Mouse (Mus musculus) lung, embryonic 16.5 days (tissue): ENCODE results near the gene Traf2. TPM values are rescaled to one million over a fixed set of nuclear protein-coding genes. Genes with fewer than 3 reads are reported as not detected.

Experiments used
- ATAC-seq: fragments of 200-750 bp; cut with Nextera tagmentation; 2 replicates; pipeline ENCODE4 v1.8.0; 2017; ENCODE audit warnings: low read depth, mild to moderate bottlenecking, moderate library complexity
- H3K27ac ChIP-seq: fragments of 300-500 bp; sonication (generic); 2 replicates; pipeline ENCODE4 v1.5.1; 2014; ENCODE audit warnings: mild to moderate bottlenecking, control low read depth, low read length
- H3K27me3 ChIP-seq: fragments of 300-500 bp; sonication (generic); 2 replicates; pipeline ENCODE4 v1.6.1; 2014; ENCODE audit warnings: low read depth, low read length, mixed read lengths; ENCODE audit not compliant: control insufficient read depth, insufficient read depth
- H3K36me3 ChIP-seq: fragments of 300-500 bp; sonication (generic); 2 replicates; pipeline ENCODE4 v1.6.1; 2014; ENCODE audit warnings: low read length; ENCODE audit not compliant: control insufficient read depth, insufficient read depth
- H3K4me1 ChIP-seq: fragments of 300-500 bp; sonication (generic); replicated peaks from 2 replicates; pipeline ENCODE4 v1.6.1; 2014; ENCODE audit warnings: low read length, mixed read lengths; ENCODE audit not compliant: control insufficient read depth, insufficient read depth
- H3K4me2 ChIP-seq: fragments of 300-500 bp; sonication (generic); 2 replicates; pipeline ENCODE4 v1.6.1; 2014; ENCODE audit warnings: low read depth, low read length, control low read depth
- H3K4me3 ChIP-seq: fragments of 300-500 bp; sonication (generic); 2 replicates; pipeline ENCODE4 v1.5.1; 2014; ENCODE audit warnings: mild to moderate bottlenecking, low read length, control low read depth
- H3K9ac ChIP-seq: fragments of 300-500 bp; sonication (generic); 2 replicates; pipeline ENCODE4 v1.6.1; 2014; ENCODE audit warnings: low read length, control low read depth
- H3K9me3 ChIP-seq: fragments of 300-500 bp; sonication (generic); 2 replicates; pipeline ENCODE4 v1.6.1; 2016; ENCODE audit warnings: low read length; ENCODE audit not compliant: control insufficient read depth
- WGBS: fragments of 180-500 bp; shearing (Covaris S2); extraction: QIAGEN DNeasy Blood & Tissue Kit; methylation state at CpG from one replicate; pipeline ENCODE4 v1.1.7; 2014; 5-methylcytosine and 5-hydroxymethylcytosine counted together
- polyA plus RNA-seq: library from polyadenylated mRNA; unstranded; fragments of >200 nt; fragmentation: Nextera tagmentation; extraction: Ambion mirVana; gene quantifications from 2 replicates; pipeline ENCODE4 v1.2.1, GENCODE M21; 2015

The Traf2 gene
- polyA plus RNA-seq, 1 experiment from 2014 or later = 38.2 TPM

DNA sequence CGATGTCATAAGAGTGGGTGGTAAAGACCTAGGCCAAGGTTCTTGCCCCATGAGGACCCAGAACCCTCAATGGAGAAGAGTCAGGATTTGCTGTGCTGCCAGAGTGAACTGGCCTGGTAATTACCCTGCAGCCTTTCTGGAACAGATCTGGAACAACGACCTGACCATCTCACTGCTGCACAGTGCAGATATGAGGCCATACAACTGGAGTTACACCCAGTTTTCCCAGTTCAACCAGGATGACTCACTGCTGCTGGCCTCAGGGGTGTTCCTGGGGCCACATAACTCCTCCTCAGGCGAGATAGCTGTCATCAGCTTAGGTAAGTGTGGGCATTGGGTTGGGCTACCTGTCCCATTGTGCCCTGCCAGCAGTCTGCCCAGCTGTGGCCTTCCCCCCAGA lies 44.0 kb downstream of the Traf2 start:
- WGBS = 83% methylated on average over 3 of the region's 3 CpGs

DNA sequence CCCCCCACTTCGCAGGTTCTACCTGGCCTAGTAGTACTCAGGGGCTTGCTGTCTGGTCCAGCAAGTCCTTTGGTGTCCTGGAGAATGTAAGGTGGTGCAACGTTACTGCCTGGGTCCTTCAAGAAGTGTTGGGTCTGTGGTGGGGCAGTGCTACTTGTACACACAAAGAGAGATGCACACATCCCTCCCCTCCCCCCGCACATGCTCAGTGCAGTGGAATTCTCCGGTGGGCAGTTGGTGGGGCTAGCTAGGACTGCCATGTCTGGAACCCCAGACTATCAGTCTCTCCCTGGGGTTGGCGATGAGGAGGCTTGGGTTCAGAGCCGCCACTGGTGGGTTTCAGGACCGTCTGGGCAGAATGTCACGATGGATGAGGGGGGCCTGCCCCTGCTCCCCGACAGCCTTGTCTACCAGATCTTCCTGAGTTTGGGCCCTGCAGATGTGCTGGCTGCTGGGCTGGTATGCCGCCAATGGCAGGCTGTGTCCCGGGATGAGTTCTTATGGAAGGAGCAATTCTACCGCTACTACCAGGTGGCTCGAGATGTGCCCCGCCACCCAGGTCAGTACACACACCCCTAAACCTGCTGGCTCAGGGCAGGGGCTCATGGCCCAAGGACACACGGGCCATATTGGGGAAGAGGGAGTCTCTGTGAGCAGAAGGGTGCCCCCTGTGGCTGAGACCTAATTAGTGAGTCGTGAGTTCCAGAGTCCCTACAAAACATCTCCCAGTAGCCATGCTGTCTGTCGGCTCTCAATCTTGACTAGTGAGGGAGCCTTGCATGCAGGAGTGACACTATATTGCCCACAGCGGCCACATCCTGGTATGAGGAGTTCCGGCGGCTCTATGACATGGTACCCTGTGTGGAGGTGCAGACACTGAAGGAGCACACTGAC lies 44.9 kb downstream of the Traf2 start, which contains the start of gene C8g:
Gene C8g (minus strand): TSS at position 127 of the 894 bp plus-strand sequence.
- WGBS = 67% methylated on average over 20 of the region's 20 CpGs
- Histone ChIP-seq H3K27ac (peak within 1 kb of the TSS; percentile 28; the same call in 1 of the 2 replicates), H3K9me3 (no peaks in the 10 kb centered on the region), H3K27me3 (no peaks in the 10 kb centered on the region), H3K36me3 (peaks cover 16% of the 10 kb centered on the region), H3K4me1 (peaks cover 14% of the 10 kb centered on the region), H3K4me3 (peak within 1 kb of the TSS; percentile 87), H3K9ac (peak within 1 kb of the TSS; percentile 92), H3K4me2 (peak within 1 kb of the TSS; percentile 97)
- no peak for ATAC-seq

More for the DNA sequence above, 44.0 kb downstream of the Traf2 start:
- ATAC-seq = no peak
- no peaks in the 10 kb centered on the region for H3K27me3 ChIP-seq
- H3K27ac ChIP-seq = no peak overlapping the region
- peaks cover 16% of the 10 kb centered on the region for H3K36me3 ChIP-seq
- H3K9ac ChIP-seq = no peak overlapping the region
- H3K4me1 ChIP-seq = peaks cover 14% of the 10 kb centered on the region
- no peak overlapping the region for H3K4me3 ChIP-seq
- no peak overlapping the region for H3K4me2 ChIP-seq
- no peaks in the 10 kb centered on the region for H3K9me3 ChIP-seq

- Histone ChIP-seq H3K36me3 (peaks cover 16% of the 10 kb centered on the region), H3K27ac (peak within 1 kb of the TSS; percentile 45), H3K4me1 (peaks cover 14% of the 10 kb centered on the region), H3K9me3 (no peaks in the 10 kb centered on the region), H3K4me3 (peak within 1 kb of the TSS; percentile 87), H3K27me3 (no peaks in the 10 kb centered on the region), H3K4me2 (peak within 1 kb of the TSS; percentile 97), H3K9ac (peak within 1 kb of the TSS; percentile 92)
- ATAC-seq = peak; percentile 93
- under 1% methylated on average over 38 of the region's 44 CpGs for WGBS
Observed at GRCm38 (mm10) chr2:25500576-25501405, 45.9 kb downstream of the Traf2 start, which contains the start of gene Fbxw5. Fbxw5 (plus strand) TSS chr2:25500750.

DNA sequence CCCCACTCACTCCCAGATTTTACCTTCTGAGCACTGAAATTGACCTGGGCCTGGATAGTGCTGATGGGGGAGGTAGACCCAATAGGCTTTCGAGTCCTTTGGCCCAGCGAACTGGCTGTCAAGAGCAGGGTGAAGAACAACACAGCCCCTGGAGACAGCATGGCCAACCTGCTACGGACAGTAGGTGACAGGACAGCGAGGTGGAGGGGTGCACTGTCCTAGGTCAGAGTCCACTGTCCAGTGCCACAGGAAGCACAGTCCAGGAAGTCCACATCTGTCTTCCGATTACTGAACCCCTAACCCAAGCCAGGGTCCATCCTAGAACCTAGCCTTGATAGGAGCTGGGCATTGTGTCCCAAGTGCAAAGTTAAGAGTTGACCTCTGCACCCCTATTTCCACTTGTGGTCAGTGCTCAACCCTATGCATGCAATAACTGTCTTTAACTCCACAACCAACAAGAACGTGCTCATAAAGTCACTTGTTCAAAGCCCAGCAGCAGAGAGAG lies 46.6 kb downstream of the Traf2 start:
- WGBS = 63% methylated on average over 6 of the region's 6 CpGs
- Histone ChIP-seq H3K4me3 (peak overlapping the region; percentile 87), H3K9ac (peak overlapping the region; percentile 73), H3K27ac (peak overlapping the region; percentile 45), H3K36me3 (peaks cover 15% of the 10 kb centered on the region), H3K4me1 (peaks cover 14% of the 10 kb centered on the region), H3K27me3 (no peaks in the 10 kb centered on the region), H3K4me2 (peak overlapping the region; percentile 68), H3K9me3 (no peaks in the 10 kb centered on the region)
- peak; percentile 16 for ATAC-seq

GRCm38 (mm10) chr2:25498622-25499478 lies 47.9 kb downstream of the Traf2 start:
- H3K4me1 ChIP-seq = peaks cover 14% of the 10 kb centered on the region
- no peak overlapping the region for H3K4me3 ChIP-seq
- no peak overlapping the region for H3K4me2 ChIP-seq
- WGBS = 68% methylated on average over 15 of the region's 15 CpGs
- no peak for ATAC-seq
- H3K36me3 ChIP-seq = peaks cover 5% of the 10 kb centered on the region
- H3K9me3 ChIP-seq = no peaks in the 10 kb centered on the region
- H3K9ac ChIP-seq = no peak overlapping the region
- H3K27me3 ChIP-seq = no peaks in the 10 kb centered on the region
- H3K27ac ChIP-seq = peak overlapping the region; percentile 26; the same call in 1 of the 2 replicates

DNA sequence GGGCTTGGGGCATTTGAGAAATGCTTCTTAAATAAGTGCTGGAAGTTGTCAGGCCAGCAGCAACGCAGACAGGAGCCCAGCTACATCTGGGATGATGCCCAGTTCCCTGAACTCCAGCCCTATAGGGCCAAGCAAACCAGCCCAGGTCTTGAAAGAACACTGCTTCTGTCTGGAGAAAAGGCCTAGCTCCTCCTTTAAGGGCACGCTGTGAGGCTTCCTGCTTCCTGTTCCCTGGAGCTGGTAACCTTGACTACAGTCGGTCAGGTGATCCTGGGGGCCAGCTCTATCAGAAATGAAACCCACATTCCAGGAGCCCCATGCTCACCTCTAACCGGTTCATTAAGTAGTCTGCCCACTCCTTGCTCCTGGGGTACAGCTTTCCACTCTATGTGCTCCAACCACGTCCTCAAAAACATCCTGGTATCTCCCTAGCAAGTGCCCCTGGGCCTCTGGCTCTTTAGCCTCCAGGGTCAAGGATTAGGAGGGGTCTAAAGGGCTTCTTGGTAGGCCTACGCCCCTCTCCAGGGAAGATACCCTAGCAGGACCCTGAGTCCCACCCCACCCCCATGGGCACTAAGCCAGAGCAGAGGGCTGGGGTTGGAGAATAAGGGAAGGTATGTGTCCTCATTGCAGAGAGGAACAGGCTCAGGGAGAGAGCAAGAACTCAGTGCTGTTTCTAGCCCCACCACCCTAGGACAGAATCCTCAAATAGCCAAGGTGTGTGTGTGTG lies 48.7 kb downstream of the Traf2 start:
- Histone ChIP-seq H3K4me3 (no peak overlapping the region), H3K9ac (no peak overlapping the region), H3K27me3 (no peaks in the 10 kb centered on the region), H3K4me1 (peaks cover 14% of the 10 kb centered on the region), H3K4me2 (no peak overlapping the region), H3K27ac (peak overlapping the region; percentile 65), H3K36me3 (no peaks in the 10 kb centered on the region; the same call in 1 of the 2 replicates), H3K9me3 (no peaks in the 10 kb centered on the region)
- ATAC-seq = no peak
- 31% methylated on average over 6 of the region's 6 CpGs for WGBS

- H3K4me1 ChIP-seq = peaks cover 8% of the 10 kb centered on the region
- no peak overlapping the region for H3K4me3 ChIP-seq
- H3K27me3 ChIP-seq = no peaks in the 10 kb centered on the region
- H3K4me2 ChIP-seq = no peak overlapping the region
- no peaks in the 10 kb centered on the region for H3K36me3 ChIP-seq
- no peak overlapping the region for H3K27ac ChIP-seq
- no peaks in the 10 kb centered on the region for H3K9me3 ChIP-seq
- no peak overlapping the region for H3K9ac ChIP-seq
- no peak for ATAC-seq
- WGBS = 42% methylated on average over 4 of the region's 4 CpGs
Observed at GRCm38 (mm10) chr2:25496462-25496861, 50.3 kb downstream of the Traf2 start.

- Histone ChIP-seq H3K4me3 (no peak within 1 kb of the TSS), H3K4me2 (no peak within 1 kb of the TSS), H3K4me1 (peaks cover under 1% of the 10 kb centered on the region; the same call in 1 of the 2 replicates), H3K27me3 (no peaks in the 10 kb centered on the region), H3K9ac (no peak within 1 kb of the TSS), H3K9me3 (no peaks in the 10 kb centered on the region), H3K36me3 (no peaks in the 10 kb centered on the region), H3K27ac (no peak within 1 kb of the TSS)
- WGBS = 83% methylated on average over 5 of the region's 5 CpGs
- ATAC-seq = no peak
Observed at GRCm38 (mm10) chr2:25493476-25493961, 53.2 kb downstream of the Traf2 start, which contains the start of gene Lcn12. Lcn12 (minus strand) TSS chr2:25493911.
